Mouse (Mus musculus) limb, embryonic 15.5 days (tissue): ENCODE data around the gene Lmo7. TPM values are rescaled to one million over a fixed set of nuclear protein-coding genes. Genes with fewer than 3 reads are reported as not detected.

Experiments
- ATAC-seq: fragments of 200-750 bp; cut with Nextera tagmentation; 2 replicates; pipeline ENCODE4 v1.8.0; 2017; ENCODE audit warnings: low read depth, moderate TSS enrichment; ENCODE audit not compliant: insufficient number of reproducible peaks, low FRiP score, low TSS enrichment
- H3K27ac ChIP-seq: fragments of 300-500 bp; sonication (generic); 2 replicates; pipeline ENCODE4 v1.5.1; 2015; ENCODE audit warnings: moderate library complexity, mild to moderate bottlenecking, inconsistent platforms
- H3K27me3 ChIP-seq: fragments of 300-500 bp; sonication (generic); 2 replicates; pipeline ENCODE4 v1.6.1; 2015; ENCODE audit warnings: inconsistent platforms
- H3K36me3 ChIP-seq: fragments of 300-500 bp; sonication (generic); 2 replicates; pipeline ENCODE4 v1.6.1; 2015; ENCODE audit warnings: inconsistent platforms
- H3K4me1 ChIP-seq: fragments of 300-500 bp; sonication (generic); 2 replicates; pipeline ENCODE4 v1.6.1; 2015; ENCODE audit warnings: inconsistent platforms
- H3K4me2 ChIP-seq: fragments of 300-500 bp; sonication (generic); 2 replicates; pipeline ENCODE4 v1.6.1; 2015; ENCODE audit warnings: mild to moderate bottlenecking, inconsistent platforms
- H3K4me3 ChIP-seq: fragments of 300-500 bp; sonication (generic); 2 replicates; pipeline ENCODE4 v1.5.1; 2015; ENCODE audit warnings: mild to moderate bottlenecking, inconsistent platforms
- H3K9ac ChIP-seq: fragments of 300-500 bp; sonication (generic); 2 replicates; pipeline ENCODE4 v1.6.1; 2015; ENCODE audit warnings: inconsistent platforms
- H3K9me3 ChIP-seq: fragments of 300-500 bp; sonication (generic); 2 replicates; pipeline ENCODE4 v1.6.1; 2016; ENCODE audit warnings: inconsistent platforms
- whole genome bisulfite sequencing: fragments of 180-500 bp; shearing (Covaris S2); methylation state at CpG from one replicate; pipeline ENCODE4 v1.1.7; 2015; 5-methylcytosine and 5-hydroxymethylcytosine counted together
- polyA plus RNA-seq: library from polyadenylated mRNA; unstranded; fragments of >200 nt; fragmentation: Nextera tagmentation; extraction: Ambion mirVana; gene quantifications from 2 replicates; pipeline ENCODE4 v1.2.1, GENCODE M21; 2015

Gene Lmo7
- polyA plus RNA-seq, 1 experiment from 2014 or later, result 35.4 TPM

DNA sequence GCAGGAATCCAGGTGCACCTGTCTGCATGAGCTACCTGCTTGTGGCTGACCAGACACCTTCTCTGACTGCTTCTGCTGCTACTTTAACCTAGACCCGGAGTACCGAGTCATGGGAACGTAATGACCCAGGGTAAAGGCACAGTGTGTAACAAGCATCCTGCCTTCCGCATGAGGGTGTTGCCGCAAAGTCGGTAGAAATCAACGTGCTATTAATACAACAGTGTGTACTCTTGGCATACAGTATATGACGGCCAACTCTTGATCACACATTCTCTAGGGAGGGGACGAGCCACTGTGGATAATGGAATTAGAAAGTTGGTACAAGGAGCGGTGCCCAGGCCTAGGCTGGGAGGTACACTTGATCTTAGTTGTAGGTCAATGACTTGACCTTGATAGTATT lies 156.6 kb downstream of the Lmo7 start:
- Histone ChIP-seq H3K4me1 (peaks cover 4% of the 10 kb centered on the region; the same call in 1 of the 2 replicates), H3K4me3 (no peak overlapping the region), H3K9me3 (no peaks in the 10 kb centered on the region), H3K27ac (no peak overlapping the region), H3K36me3 (peaks cover 14% of the 10 kb centered on the region; the same call in 1 of the 2 replicates), H3K9ac (no peak overlapping the region), H3K27me3 (no peaks in the 10 kb centered on the region), H3K4me2 (no peak overlapping the region)
- 95% methylated on average over 10 of the region's 10 CpGs for WGBS
- ATAC-seq, result no peak

- Histone ChIP-seq H3K36me3 (peaks cover 3% of the 10 kb centered on the region; the same call in 1 of the 2 replicates), H3K27ac (no peak overlapping the region), H3K9ac (no peak overlapping the region), H3K4me2 (no peak overlapping the region), H3K4me1 (peaks cover 7% of the 10 kb centered on the region; the same call in 1 of the 2 replicates), H3K4me3 (no peak overlapping the region), H3K27me3 (no peaks in the 10 kb centered on the region), H3K9me3 (no peaks in the 10 kb centered on the region)
- 0 out of 2 replicates have a peak, but pooled peaks have one; percentile 35 for ATAC-seq
- WGBS, result 76% methylated on average over 10 of the region's 10 CpGs
Measured at GRCm38 (mm10) chr14:101891903-101892448, 162.2 kb downstream of the Lmo7 start.

DNA sequence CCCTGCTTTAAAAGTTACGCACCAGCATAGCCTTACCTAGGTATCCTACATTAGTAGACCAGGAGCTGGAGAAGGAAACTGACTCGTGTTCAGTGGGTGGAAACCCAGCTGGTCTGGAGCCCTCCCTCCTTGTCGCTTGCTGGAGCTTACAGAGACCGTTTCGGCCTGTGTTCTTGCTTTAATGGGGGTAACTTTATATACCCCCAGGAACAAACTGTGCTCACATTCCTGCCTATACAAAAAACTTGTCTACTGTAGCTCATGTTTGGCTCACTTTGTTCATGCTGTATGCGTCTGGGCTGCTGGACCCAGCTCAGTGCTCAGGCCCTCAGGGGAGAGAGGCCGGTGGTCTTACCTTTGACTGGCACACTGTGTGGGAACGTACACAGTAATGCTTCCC lies 162.7 kb downstream of the Lmo7 start:
- Histone ChIP-seq H3K27me3 (no peaks in the 10 kb centered on the region), H3K36me3 (peaks cover under 1% of the 10 kb centered on the region; the same call in 1 of the 2 replicates), H3K9ac (no peak overlapping the region), H3K27ac (no peak overlapping the region), H3K4me3 (no peak overlapping the region), H3K4me2 (no peak overlapping the region), H3K9me3 (no peaks in the 10 kb centered on the region), H3K4me1 (peaks cover 7% of the 10 kb centered on the region; the same call in 1 of the 2 replicates)
- WGBS, result 35% methylated on average over 8 of the region's 8 CpGs
- ATAC-seq, result no peak

- 89% methylated on average over 6 of the region's 6 CpGs for WGBS
- Histone ChIP-seq H3K9me3 (no peaks in the 10 kb centered on the region), H3K4me3 (no peak overlapping the region), H3K9ac (no peak overlapping the region), H3K27ac (no peak overlapping the region), H3K27me3 (no peaks in the 10 kb centered on the region), H3K4me2 (no peak overlapping the region), H3K36me3 (no peaks in the 10 kb centered on the region), H3K4me1 (peaks cover 7% of the 10 kb centered on the region; the same call in 1 of the 2 replicates)
- ATAC-seq, result no peak
Measured at GRCm38 (mm10) chr14:101893215-101893614, 163.5 kb downstream of the Lmo7 start.

DNA sequence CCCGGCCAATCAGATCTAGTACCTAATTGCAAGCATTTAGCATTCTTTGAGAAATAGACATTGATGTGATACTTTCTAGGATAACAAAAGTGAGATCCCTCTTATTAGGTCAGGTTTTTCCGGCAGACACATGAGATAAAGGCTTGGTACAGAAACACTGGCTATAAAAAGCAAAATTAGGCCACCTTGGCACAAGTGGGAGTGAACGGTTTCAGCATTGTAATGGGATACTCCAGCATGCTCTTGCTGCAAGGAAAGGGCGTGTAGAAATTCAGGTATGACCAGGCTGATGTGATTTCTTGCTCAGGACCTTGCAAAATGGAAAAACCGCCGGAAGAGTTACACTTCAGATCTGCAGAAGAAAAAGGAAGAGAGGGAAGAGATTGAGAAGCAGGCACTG lies 168.5 kb downstream of the Lmo7 start:
- Histone ChIP-seq H3K9ac (no peak overlapping the region), H3K4me1 (no peaks in the 10 kb centered on the region), H3K4me3 (no peak overlapping the region), H3K27ac (no peak overlapping the region), H3K36me3 (peaks cover 5% of the 10 kb centered on the region; the same call in 1 of the 2 replicates), H3K4me2 (no peak overlapping the region), H3K9me3 (no peaks in the 10 kb centered on the region), H3K27me3 (no peaks in the 10 kb centered on the region)
- no peak for ATAC-seq
- 72% methylated on average over 6 of the region's 6 CpGs for WGBS

- peaks cover 5% of the 10 kb centered on the region; the same call in 1 of the 2 replicates for H3K36me3 ChIP-seq
- H3K4me1 ChIP-seq, result no peaks in the 10 kb centered on the region
- no peak for ATAC-seq
- H3K9me3 ChIP-seq, result no peaks in the 10 kb centered on the region
- WGBS, result 28% methylated on average over 7 of the region's 7 CpGs
- no peak overlapping the region for H3K9ac ChIP-seq
- no peak overlapping the region for H3K27ac ChIP-seq
- H3K4me3 ChIP-seq, result no peak overlapping the region
- no peaks in the 10 kb centered on the region for H3K27me3 ChIP-seq
- H3K4me2 ChIP-seq, result no peak overlapping the region
Measured at GRCm38 (mm10) chr14:101901496-101901895, 171.7 kb downstream of the Lmo7 start.

DNA sequence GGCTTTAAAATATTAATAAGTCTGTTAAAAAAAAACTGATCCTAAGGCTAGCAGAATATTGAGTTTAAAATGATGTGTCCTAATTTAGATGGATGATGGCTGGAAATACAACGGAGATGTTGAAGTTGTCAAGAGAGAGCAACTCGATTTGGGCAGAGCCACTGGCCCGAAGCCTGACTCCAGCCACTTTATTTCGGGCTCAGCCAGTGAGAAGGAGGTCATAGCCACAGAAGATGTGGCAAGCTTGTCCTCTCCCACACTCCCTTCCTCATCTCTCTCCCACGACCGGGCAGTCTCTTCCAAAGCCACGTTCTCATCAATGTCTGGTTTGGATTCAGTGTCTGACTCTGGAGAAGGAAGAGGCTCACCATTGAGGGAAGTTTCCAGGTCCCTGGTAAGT lies 172.2 kb downstream of the Lmo7 start:
- Histone ChIP-seq H3K4me2 (no peak overlapping the region), H3K4me1 (no peaks in the 10 kb centered on the region), H3K27me3 (no peaks in the 10 kb centered on the region), H3K27ac (no peak overlapping the region), H3K36me3 (peaks cover 5% of the 10 kb centered on the region; the same call in 1 of the 2 replicates), H3K9me3 (no peaks in the 10 kb centered on the region), H3K9ac (no peak overlapping the region), H3K4me3 (no peak overlapping the region)
- WGBS, result 78% methylated on average over 7 of the region's 7 CpGs
- no peak for ATAC-seq

GRCm38 (mm10) chr14:101903722-101904121 lies 174.0 kb downstream of the Lmo7 start:
- ATAC-seq, result no peak
- Histone ChIP-seq H3K4me1 (no peaks in the 10 kb centered on the region), H3K9me3 (no peaks in the 10 kb centered on the region), H3K4me2 (no peak overlapping the region), H3K36me3 (peaks cover 5% of the 10 kb centered on the region; the same call in 1 of the 2 replicates), H3K27me3 (no peaks in the 10 kb centered on the region), H3K4me3 (no peak overlapping the region), H3K9ac (no peak overlapping the region), H3K27ac (no peak overlapping the region)
- 77% methylated on average over 5 of the region's 5 CpGs for WGBS

DNA sequence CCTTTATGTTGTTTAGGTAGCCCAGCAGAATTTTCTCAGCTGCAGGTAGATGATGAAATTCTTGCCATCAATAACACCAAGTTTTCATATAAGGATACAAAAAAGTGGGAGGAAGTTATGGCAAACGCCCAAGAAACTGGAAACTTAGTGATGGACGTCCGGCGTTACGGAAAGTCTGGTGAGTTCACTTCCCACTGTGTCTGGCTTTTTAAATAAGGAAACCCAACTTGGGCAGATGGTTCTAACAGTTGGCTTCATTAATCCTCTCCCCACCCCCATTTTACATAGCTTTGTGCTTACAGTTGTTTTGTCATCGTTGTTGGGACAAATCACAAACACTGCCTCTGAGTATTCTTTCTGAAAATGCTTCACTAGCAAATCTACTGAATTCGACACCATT lies 182.2 kb downstream of the Lmo7 start:
- Histone ChIP-seq H3K27me3 (no peaks in the 10 kb centered on the region), H3K4me2 (no peak overlapping the region)
- 68% methylated on average over 7 of the region's 7 CpGs for WGBS

GRCm38 (mm10) chr14:101912392-101912791 lies 182.6 kb downstream of the Lmo7 start:
- H3K9me3 ChIP-seq, result no peaks in the 10 kb centered on the region
- no peaks in the 10 kb centered on the region for H3K36me3 ChIP-seq
- no peak overlapping the region for H3K27ac ChIP-seq
- no peak overlapping the region for H3K4me2 ChIP-seq
- no peaks in the 10 kb centered on the region for H3K4me1 ChIP-seq
- no peak overlapping the region for H3K9ac ChIP-seq
- H3K27me3 ChIP-seq, result no peaks in the 10 kb centered on the region
- H3K4me3 ChIP-seq, result no peak overlapping the region
- 77% methylated on average over 3 of the region's 3 CpGs for WGBS
- ATAC-seq, result no peak

More for the DNA sequence above, 182.2 kb downstream of the Lmo7 start:
- Histone ChIP-seq H3K9ac (no peak overlapping the region), H3K4me3 (no peak overlapping the region), H3K36me3 (no peaks in the 10 kb centered on the region), H3K4me1 (no peaks in the 10 kb centered on the region), H3K27ac (no peak overlapping the region), H3K9me3 (no peaks in the 10 kb centered on the region)
- no peak for ATAC-seq

- Histone ChIP-seq H3K27me3 (no peaks in the 10 kb centered on the region), H3K9ac (no peak overlapping the region), H3K4me1 (no peaks in the 10 kb centered on the region), H3K27ac (no peak overlapping the region), H3K4me3 (no peak overlapping the region), H3K4me2 (no peak overlapping the region), H3K36me3 (peaks cover 3% of the 10 kb centered on the region; the same call in 1 of the 2 replicates), H3K9me3 (no peaks in the 10 kb centered on the region)
- ATAC-seq, result no peak
Measured at GRCm38 (mm10) chr14:101914321-101914720, 184.6 kb downstream of the Lmo7 start.

GRCm38 (mm10) chr14:101915867-101916266 lies 186.1 kb downstream of the Lmo7 start:
- no peak overlapping the region for H3K4me2 ChIP-seq
- H3K4me1 ChIP-seq, result no peaks in the 10 kb centered on the region
- ATAC-seq, result no peak
- H3K36me3 ChIP-seq, result peaks cover 10% of the 10 kb centered on the region
- H3K4me3 ChIP-seq, result no peak overlapping the region
- WGBS, result 73% methylated on average over 8 of the region's 8 CpGs
- no peaks in the 10 kb centered on the region for H3K9me3 ChIP-seq
- no peak overlapping the region for H3K27ac ChIP-seq
- no peak overlapping the region for H3K9ac ChIP-seq
- no peaks in the 10 kb centered on the region for H3K27me3 ChIP-seq

GRCm38 (mm10) chr14:101918471-101918870 lies 188.7 kb downstream of the Lmo7 start:
- no peak for ATAC-seq
- Histone ChIP-seq H3K27me3 (no peaks in the 10 kb centered on the region), H3K36me3 (peaks cover 10% of the 10 kb centered on the region), H3K4me2 (no peak overlapping the region), H3K9me3 (no peaks in the 10 kb centered on the region), H3K9ac (no peak overlapping the region), H3K4me1 (no peaks in the 10 kb centered on the region), H3K27ac (no peak overlapping the region), H3K4me3 (no peak overlapping the region)
- 89% methylated on average over 5 of the region's 5 CpGs for WGBS
